Mouse (Mus musculus) liver, embryonic 12.5 days (tissue): Measurements from ENCODE around the gene Caskin1. TPM values are rescaled to one million over a fixed set of nuclear protein-coding genes. Genes with fewer than 3 reads are reported as not detected.

Source experiments
- ATAC-seq: fragments of 200-750 bp; cut with Nextera tagmentation; 2 replicates; pipeline ENCODE4 v1.8.0; 2017; ENCODE audit warnings: moderate number of reproducible peaks, mild to moderate bottlenecking, moderate library complexity
- H3K27ac ChIP-seq: fragments of 300-500 bp; sonication (generic); 2 replicates; pipeline ENCODE4 v1.5.1; 2016; ENCODE audit warnings: mild to moderate bottlenecking
- H3K27me3 ChIP-seq: fragments of 300-500 bp; sonication (generic); replicated peaks from 2 replicates; pipeline ENCODE4 v1.6.1; 2016; ENCODE audit warnings: mild to moderate bottlenecking, moderate library complexity
- H3K36me3 ChIP-seq: fragments of 300-500 bp; sonication (generic); 2 replicates; pipeline ENCODE4 v1.6.1; 2016; ENCODE audit warnings: mild to moderate bottlenecking, moderate library complexity
- H3K4me1 ChIP-seq: fragments of 300-500 bp; sonication (generic); 2 replicates; pipeline ENCODE4 v1.6.1; 2016
- H3K4me2 ChIP-seq: fragments of 300-500 bp; sonication (generic); 2 replicates; pipeline ENCODE4 v1.6.1; 2016; ENCODE audit warnings: mild to moderate bottlenecking, moderate library complexity
- H3K4me3 ChIP-seq: fragments of 300-500 bp; sonication (generic); 2 replicates; pipeline ENCODE4 v1.5.1; 2016; ENCODE audit warnings: mild to moderate bottlenecking, moderate library complexity
- H3K9ac ChIP-seq: fragments of 300-500 bp; sonication (generic); 2 replicates; pipeline ENCODE4 v1.6.1; 2016; ENCODE audit warnings: mild to moderate bottlenecking, moderate library complexity
- H3K9me3 ChIP-seq: fragments of 300-500 bp; sonication (generic); replicated peaks from 2 replicates; pipeline ENCODE4 v1.6.1; 2016; ENCODE audit warnings: mild to moderate bottlenecking, moderate library complexity
- WGBS: fragments of 180-500 bp; shearing (Covaris S2); methylation state at CpG from one replicate; pipeline ENCODE4 v1.1.7; 2016; ENCODE audit not compliant: insufficient replicate concordance; 5-methylcytosine and 5-hydroxymethylcytosine counted together
- polyA plus RNA-seq: library from polyadenylated mRNA; unstranded; fragments of >200 nt; fragmentation: Nextera tagmentation; extraction: Ambion mirVana; gene quantifications from 2 replicates; pipeline ENCODE4 v1.2.1, GENCODE M21; 2016

The Caskin1 gene
- polyA plus RNA-seq, 1 experiment from 2014 or later: 0.14 TPM

DNA sequence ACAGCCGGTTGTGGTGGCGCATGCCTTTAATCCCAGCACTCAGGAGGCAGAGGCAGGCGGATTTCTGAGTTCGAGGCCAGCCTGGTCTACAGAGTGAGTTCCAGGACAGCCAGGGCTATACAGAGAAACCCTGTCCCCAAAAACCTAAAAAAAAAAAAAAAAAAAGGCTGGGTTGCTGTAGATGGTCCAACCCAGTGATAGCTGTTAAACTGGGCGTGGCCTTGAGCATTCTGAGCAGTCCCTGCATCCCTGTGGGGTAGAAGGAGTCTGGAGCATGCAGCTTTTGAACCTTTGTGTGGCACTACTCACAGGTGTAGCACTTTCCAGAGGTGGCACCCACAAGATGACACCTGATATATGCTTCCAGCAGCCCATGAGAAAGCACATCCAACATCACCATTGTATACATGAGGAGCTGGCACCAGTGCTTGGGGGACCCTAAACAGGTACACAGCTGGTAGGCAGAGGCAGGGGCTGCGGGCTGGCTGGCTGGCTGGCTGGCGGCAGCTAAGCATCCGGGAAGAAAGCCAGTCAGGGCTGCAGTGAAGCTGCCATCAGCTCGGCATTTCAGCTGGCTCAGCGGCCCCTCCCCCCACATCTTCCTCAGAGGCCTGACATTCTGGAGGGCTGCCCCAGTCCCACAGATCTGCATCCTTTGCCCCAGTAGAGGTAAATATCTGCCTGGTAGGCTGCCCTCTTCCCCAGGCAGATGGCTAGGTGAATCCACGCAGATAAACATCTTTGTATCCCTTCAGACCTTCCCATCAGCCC, 3.1 kb upstream of the Caskin1 start:
- H3K4me3 ChIP-seq: no peak overlapping the region
- ATAC-seq: no peak
- peaks cover 17% of the 10 kb centered on the region for H3K4me1 ChIP-seq
- no peak overlapping the region for H3K9ac ChIP-seq
- no peak overlapping the region for H3K4me2 ChIP-seq
- WGBS: 31% methylated on average over 11 of the region's 11 CpGs
- no peak overlapping the region for H3K27ac ChIP-seq
- H3K9me3 ChIP-seq: no peaks in the 10 kb centered on the region
- H3K36me3 ChIP-seq: no peaks in the 10 kb centered on the region
- H3K27me3 ChIP-seq: peaks cover 66% of the 10 kb centered on the region

DNA sequence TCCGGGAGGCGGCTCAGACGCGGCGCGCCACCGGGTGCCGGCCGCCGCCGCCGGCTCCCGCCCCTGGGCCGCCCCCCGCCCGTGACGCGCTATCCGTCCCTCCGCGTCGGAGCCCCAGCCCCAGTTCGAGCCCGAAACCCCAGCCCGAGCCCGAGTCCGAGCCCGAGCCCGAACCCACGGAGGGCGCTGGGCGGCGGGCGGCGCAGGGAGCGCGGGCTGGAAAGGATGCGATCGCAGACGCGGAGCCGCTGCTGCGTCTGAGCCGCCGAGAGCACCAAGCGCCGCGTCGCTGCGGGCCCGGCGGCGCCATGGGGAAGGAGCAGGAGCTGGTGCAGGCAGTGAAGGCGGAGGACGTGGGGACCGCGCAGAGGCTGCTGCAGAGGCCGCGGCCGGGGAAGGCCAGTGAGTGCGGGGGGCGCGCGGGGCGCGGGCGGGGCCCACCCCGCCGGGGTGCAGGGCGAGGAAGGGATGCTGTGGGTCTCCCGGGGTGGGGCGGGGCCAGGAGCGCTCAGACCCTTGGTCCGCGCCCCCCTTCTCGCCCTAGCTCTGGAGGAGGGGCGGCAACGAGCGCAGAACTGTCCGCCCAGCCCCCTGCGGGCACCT, 362 bp downstream of the Caskin1 start:
- ATAC-seq: peak; percentile 19; the same call in 1 of the 2 replicates

DNA sequence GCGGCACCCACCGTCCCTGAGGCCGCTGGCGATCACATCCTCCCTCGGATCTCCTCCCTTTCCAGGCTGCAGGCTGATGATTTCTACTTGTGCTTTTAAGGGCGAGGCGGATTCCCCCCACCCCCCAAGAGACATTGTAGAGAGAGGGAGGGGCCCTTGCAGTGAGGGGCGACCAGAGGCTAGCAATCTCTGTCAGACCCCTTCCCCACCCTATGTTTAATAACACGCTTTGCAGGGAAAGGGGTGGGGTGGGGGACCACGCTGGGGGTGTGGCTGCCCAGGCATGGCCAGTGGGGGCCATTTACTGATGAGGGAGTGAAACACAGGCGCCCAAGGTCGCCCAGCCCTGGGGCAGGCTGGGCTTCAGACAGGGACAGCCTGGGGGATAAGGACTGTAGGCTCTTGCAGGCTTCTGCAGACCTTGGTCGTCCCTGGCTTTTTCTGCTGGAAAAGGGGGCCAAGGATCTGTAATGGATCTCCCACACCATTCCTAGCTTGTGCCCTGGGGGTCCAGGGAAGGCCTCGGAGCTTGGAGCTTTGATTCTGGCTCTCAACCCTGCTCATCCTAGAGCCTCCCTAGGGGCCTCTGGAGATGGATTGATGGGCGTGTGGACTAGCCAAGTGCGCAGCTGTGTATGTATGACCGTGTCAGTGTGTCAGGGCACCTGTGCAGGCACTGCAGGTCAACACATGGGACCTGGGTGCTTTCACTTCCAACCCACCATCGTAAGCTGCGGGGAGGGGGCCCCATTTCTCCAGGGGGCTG, 1.0 kb downstream of the Caskin1 start:
- H3K9me3 ChIP-seq: no peaks in the 10 kb centered on the region
- H3K27ac ChIP-seq: no peak overlapping the region
- peaks cover 14% of the 10 kb centered on the region for H3K4me1 ChIP-seq
- peak overlapping the region; percentile 79 for H3K4me2 ChIP-seq
- H3K9ac ChIP-seq: peak overlapping the region; percentile 41
- peaks cover 83% of the 10 kb centered on the region for H3K27me3 ChIP-seq
- 0 out of 2 replicates have a peak, but pooled peaks have one; percentile 47 for ATAC-seq
- H3K4me3 ChIP-seq: peak overlapping the region; percentile 58
- WGBS: 22% methylated on average over 19 of the region's 19 CpGs
- H3K36me3 ChIP-seq: no peaks in the 10 kb centered on the region

More for the DNA sequence above, 362 bp downstream of the Caskin1 start:
- peak overlapping the region; percentile 79 for H3K4me2 ChIP-seq
- H3K36me3 ChIP-seq: no peaks in the 10 kb centered on the region
- H3K9me3 ChIP-seq: no peaks in the 10 kb centered on the region
- under 1% methylated on average over 72 of the region's 81 CpGs for WGBS
- H3K9ac ChIP-seq: peak overlapping the region; percentile 41
- H3K4me1 ChIP-seq: peaks cover 14% of the 10 kb centered on the region
- peak overlapping the region; percentile 58 for H3K4me3 ChIP-seq
- peaks cover 84% of the 10 kb centered on the region for H3K27me3 ChIP-seq
- H3K27ac ChIP-seq: no peak overlapping the region

DNA sequence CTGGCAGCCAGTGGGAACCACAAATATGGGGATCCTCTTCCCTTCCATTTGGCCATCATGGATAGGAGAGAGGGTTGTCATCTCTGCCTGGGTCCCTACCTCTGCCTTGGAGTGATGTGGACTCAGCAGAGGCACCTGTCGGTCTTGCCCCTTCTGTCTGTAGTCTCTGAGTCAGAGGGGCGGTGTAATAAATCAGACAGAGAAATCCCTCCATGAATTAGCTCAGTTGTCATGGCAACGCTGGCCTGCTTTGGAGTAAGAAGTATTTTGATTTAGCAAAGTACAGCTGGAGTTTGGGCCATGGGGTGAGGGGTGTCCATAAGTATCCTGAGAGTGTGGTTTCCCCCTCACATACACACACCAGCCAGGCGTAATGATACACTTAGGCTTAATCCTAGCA, 2.0 kb downstream of the Caskin1 start:
- H3K27ac ChIP-seq: no peak overlapping the region

DNA sequence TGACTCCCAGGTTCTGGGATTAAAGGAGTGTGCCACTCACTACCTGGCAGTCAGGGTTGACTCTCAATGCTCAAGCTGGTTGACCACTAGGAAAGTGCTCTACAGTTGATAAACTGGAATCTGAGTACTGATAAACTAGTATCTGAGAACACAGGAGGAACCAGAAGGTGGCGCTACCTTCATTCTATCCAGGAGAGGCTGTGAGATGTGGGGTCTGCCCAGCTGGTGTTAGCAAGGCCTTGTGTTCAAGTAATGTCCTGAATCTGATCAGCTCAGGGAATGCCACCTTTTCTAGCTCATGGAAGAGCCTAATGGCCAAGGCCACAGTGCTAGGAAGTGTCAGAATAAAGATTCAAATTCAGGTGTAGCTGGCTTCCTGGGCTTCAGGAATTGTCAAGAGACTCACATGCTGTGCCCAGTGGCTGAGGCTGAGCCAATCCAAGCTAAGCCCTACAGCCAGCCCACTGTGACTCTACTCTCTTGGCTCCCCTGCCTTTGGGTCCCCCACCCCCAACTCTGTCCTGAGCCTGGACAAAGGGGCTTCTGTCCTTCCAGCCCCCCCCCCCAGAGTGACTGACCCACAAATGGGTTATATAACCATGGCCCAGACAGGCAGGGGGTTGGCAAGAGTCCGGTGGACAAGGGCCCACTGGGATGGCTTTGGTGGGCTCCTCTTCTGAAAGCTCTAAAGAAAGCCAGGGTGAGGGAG, 6.4 kb downstream of the Caskin1 start:
- Histone ChIP-seq H3K27ac (no peak overlapping the region), H3K4me3 (no peak overlapping the region), H3K36me3 (no peaks in the 10 kb centered on the region), H3K9ac (no peak overlapping the region), H3K9me3 (no peaks in the 10 kb centered on the region), H3K27me3 (peaks cover 40% of the 10 kb centered on the region), H3K4me1 (no peaks in the 10 kb centered on the region), H3K4me2 (no peak overlapping the region)
- no peak for ATAC-seq
- 42% methylated on average over 2 of the region's 2 CpGs for WGBS

More for the DNA sequence above, 2.0 kb downstream of the Caskin1 start:
- no peaks in the 10 kb centered on the region for H3K9me3 ChIP-seq
- no peaks in the 10 kb centered on the region for H3K36me3 ChIP-seq
- no peak overlapping the region for H3K4me2 ChIP-seq
- no peak overlapping the region for H3K9ac ChIP-seq
- peaks cover 14% of the 10 kb centered on the region for H3K4me1 ChIP-seq
- no peak for ATAC-seq
- WGBS: 69% methylated on average over 4 of the region's 4 CpGs
- H3K27me3 ChIP-seq: peaks cover 74% of the 10 kb centered on the region
- no peak overlapping the region for H3K4me3 ChIP-seq

DNA sequence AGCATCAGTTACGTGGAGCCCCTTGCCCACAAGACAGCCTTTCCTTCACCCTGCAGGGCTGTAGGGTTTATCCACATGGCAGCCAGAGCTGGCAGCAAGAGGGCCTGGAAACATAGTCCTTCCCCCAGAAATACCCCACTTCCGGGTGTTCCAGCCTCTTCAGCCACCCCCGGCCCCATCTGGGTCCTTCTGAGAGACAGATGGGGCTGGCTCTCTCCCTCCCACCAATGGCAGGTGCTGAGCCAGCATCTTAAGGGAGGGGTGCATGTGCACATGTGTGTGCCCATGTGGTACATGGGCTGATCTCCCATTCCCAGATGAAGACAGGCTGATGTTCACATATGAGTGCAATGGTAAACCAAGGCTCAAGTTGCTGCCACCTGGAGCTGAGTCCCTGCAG, 7.0 kb downstream of the Caskin1 start:
- Histone ChIP-seq H3K4me2 (no peak overlapping the region), H3K4me1 (no peaks in the 10 kb centered on the region), H3K36me3 (no peaks in the 10 kb centered on the region), H3K27ac (no peak overlapping the region), H3K27me3 (peaks cover 33% of the 10 kb centered on the region), H3K4me3 (no peak overlapping the region), H3K9me3 (no peaks in the 10 kb centered on the region), H3K9ac (no peak overlapping the region)
- no peak for ATAC-seq
- 68% methylated on average over 3 of the region's 3 CpGs for WGBS

DNA sequence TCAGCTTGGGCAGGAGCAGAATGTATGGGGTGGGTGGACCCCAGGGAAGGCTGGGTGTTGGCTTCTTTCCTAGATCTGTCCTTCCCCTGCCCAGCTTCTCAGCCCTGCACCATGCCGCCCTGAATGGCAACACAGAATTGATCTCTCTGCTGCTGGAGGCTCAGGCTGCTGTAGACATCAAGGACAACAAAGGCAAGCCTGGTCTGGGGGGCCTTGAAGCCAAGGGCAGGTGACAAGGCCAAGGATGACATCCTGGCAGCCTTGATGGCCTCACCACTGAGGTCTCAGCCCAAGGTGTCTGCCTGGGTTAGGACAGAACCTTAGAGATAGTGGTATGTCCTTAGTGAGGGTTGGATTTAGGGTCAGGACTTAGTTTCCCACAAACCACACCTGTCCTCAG, 7.6 kb downstream of the Caskin1 start:
- no peak for ATAC-seq
- Histone ChIP-seq H3K9ac (no peak overlapping the region), H3K36me3 (no peaks in the 10 kb centered on the region), H3K4me2 (no peak overlapping the region), H3K4me1 (no peaks in the 10 kb centered on the region), H3K27ac (no peak overlapping the region), H3K27me3 (peaks cover 28% of the 10 kb centered on the region), H3K9me3 (no peaks in the 10 kb centered on the region), H3K4me3 (no peak overlapping the region)
- WGBS: 64% methylated on average over 1 of the region's 1 CpGs

DNA sequence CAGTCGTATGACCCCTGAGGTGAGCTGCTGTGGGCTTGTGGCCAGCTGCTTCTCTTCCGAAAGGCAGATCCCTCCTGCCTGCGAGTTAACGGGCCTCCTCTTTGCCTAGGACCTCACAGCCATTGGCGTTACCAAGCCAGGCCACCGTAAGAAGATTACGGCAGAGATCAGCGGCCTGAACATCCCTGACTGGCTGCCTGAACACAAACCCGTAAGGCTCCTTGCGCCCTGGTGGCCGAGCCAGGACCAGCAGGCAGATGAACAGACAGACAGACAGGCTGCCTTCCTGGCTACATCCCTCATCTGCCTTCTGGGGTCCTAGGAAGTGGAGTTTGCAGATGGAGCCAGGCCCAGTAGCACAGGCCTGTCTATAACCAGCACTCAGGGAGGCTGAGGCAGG, 13.8 kb downstream of the Caskin1 start:
- ATAC-seq: no peak
- WGBS: 35% methylated on average over 11 of the region's 11 CpGs

DNA sequence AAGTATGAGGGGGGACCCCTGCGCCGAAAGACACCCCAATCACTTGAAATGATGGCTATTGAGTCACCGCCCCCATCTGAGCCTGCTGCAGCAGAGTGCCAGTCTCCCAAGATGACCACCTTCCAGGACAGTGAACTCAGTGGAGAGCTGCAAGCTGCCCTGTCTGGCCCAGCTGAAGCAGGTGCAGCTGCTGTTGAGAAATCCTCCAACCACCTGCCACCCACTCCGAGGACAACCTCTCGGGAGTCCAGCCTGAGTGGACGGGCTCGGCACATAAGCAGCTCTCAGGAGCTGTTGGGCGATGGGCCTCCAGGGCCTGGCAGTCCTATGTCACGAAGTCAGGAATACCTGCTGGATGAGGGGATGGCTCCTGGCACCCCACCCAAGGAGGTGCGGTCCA, 15.7 kb downstream of the Caskin1 start:
- peaks cover 20% of the 10 kb centered on the region; the same call in 1 of the 2 replicates for H3K27me3 ChIP-seq
- peaks cover 20% of the 10 kb centered on the region for H3K36me3 ChIP-seq
- 88% methylated on average over 10 of the region's 10 CpGs for WGBS
- H3K27ac ChIP-seq: no peak overlapping the region
- no peak for ATAC-seq
- H3K4me2 ChIP-seq: no peak overlapping the region
- no peak overlapping the region for H3K9ac ChIP-seq
- H3K4me3 ChIP-seq: no peak overlapping the region
- no peaks in the 10 kb centered on the region for H3K9me3 ChIP-seq
- peaks cover 15% of the 10 kb centered on the region for H3K4me1 ChIP-seq

More for the DNA sequence above, 13.8 kb downstream of the Caskin1 start:
- H3K4me1 ChIP-seq: peaks cover 8% of the 10 kb centered on the region
- H3K36me3 ChIP-seq: 0 out of 2 replicates have a peak, but pooled peaks cover 1% of the 10 kb centered on the region
- peaks cover 22% of the 10 kb centered on the region; the same call in 1 of the 2 replicates for H3K27me3 ChIP-seq
- H3K4me2 ChIP-seq: no peak overlapping the region
- H3K27ac ChIP-seq: no peak overlapping the region
- no peak overlapping the region for H3K9ac ChIP-seq
- H3K4me3 ChIP-seq: no peak overlapping the region
- H3K9me3 ChIP-seq: no peaks in the 10 kb centered on the region

DNA sequence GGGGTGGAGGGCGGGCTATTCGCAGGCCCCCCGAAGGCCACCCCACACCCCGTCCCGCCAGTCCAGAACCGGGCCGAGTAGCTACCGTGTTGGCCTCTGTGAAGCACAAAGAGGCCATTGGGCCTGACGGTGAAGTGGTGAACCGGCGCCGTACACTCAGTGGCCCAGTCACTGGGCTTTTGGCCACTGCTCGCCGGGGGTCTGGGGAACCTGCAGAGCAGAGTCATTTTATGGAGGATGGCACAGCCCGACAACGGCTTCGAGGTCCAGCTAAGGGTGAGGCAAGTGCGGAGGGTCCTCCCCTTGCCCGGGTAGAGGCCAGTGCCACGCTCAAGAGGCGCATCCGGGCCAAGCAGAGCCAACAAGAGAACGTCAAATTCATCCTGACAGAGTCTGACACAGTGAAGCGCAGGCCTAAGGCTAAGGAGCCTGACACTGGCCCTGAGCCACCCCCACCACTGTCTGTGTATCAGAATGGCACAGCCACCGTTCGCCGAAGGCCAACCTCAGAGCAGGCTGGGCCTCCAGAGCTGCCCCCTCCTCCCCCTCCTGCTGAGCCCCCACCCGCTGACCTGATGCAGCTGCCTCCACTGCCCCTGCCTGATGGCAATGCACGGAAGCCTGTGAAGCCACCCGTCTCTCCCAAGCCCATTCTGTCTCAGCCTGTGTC, 17.0 kb downstream of the Caskin1 start:
- peaks cover 20% of the 10 kb centered on the region; the same call in 1 of the 2 replicates for H3K27me3 ChIP-seq
- H3K9ac ChIP-seq: no peak overlapping the region
- no peak overlapping the region for H3K27ac ChIP-seq
- peaks cover 15% of the 10 kb centered on the region for H3K4me1 ChIP-seq
- H3K4me2 ChIP-seq: no peak overlapping the region
- WGBS: 84% methylated on average over 30 of the region's 30 CpGs
- H3K9me3 ChIP-seq: no peaks in the 10 kb centered on the region
- H3K36me3 ChIP-seq: peaks cover 33% of the 10 kb centered on the region
- ATAC-seq: no peak
- H3K4me3 ChIP-seq: no peak overlapping the region
